Mouse (Mus musculus) stomach, adult 2 months (tissue): Measurements from ENCODE around the gene Panx2. TPM values are rescaled to one million over a fixed set of nuclear protein-coding genes. Genes with fewer than 3 reads are reported as not detected.

Experiments used
- polyA plus RNA-seq: library from polyadenylated mRNA; depleted of rRNA; stranded (reverse); fragments of >200 nt; gene quantifications from 2 replicates; pipeline ENCODE4 v1.2.3, GENCODE M21; 2012; rRNA removed

Gene Panx2
- 0.29 and 0.32 TPM in 2 replicates for polyA plus RNA-seq

DNA sequence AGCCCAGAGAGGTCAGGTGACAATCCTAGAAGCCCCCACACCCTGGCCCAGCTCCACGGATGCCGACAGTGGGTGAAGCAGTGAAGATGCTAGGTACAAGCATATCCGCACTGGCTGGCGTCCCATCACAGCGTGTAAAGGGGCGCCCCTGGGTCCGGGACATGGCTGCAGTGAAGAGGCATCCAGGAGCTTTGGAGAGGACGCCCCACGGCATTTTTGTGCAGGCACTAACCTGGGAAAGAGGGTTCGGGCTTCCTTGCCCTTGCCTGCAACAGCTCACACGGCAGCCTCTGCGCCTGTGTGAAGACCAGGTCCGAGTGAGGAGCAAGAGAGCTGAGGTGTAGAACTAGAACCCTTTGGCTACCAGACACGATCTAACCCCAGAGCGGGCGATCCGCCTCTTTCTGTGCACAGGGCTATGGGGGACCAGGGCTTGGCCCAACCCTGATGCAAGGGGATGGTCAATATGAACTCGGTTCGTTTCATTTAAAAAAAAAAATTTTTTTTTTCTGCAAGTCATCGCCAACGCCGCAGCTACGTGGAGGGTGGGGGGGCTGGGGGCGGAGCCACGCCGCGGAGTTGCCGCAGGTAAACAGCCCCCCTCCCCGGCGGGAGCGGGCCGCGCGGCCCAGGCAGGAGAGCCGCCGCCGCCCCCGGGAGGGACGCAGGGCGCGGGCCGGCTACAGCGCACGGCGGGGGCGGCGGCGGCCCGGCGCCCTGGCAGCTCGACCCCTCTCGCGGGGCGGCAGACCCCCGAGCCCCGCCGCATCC is at the start of gene Panx2:
Panx2 (plus strand) TSS at position 574 of the 771 bp plus-strand sequence.

DNA sequence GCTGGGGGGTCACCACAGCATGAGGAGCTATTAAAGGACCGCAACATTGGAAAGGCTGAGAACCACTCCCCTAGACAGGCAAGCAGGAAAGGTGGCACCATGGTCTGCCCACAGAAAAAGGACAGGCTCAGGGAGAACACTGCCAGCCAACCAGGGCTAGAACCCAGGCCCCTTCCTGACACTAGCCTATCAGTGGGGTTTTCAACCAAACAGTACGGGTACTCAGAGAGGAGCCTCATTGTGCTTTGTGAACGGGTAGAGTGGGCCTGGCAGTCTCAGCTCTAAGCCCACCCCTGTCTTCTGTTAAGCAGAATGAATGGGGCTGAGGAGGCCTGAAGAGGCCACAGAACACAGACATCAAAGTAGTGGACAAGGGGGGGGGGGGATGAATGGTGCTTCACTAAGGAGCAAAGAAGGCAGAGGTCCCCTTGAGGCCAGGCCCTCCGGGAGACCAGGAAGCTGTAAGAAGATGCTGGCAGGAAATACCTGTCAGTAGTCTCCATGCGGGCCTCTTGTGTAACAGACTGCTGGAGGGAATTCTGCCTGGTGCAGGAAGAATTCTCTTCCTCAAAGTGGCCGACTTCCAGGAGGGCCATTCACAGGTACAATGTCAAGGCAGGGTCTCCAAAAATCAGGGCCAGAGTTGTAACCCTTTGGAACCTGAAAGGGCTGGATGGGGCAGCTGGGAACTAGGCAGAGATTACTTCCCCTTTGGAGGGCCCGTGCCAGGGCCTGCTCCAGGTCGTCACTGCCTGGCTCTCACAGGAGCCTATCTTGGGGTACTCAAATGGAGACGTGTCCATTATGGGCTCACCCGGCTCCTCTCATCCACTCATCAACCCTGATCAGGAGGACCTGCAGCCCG is 15.3 kb downstream of the Panx2 start, which contains the start of gene Trabd:
Trabd (plus strand) TSS at position 512 of the 865 bp plus-strand sequence.

DNA sequence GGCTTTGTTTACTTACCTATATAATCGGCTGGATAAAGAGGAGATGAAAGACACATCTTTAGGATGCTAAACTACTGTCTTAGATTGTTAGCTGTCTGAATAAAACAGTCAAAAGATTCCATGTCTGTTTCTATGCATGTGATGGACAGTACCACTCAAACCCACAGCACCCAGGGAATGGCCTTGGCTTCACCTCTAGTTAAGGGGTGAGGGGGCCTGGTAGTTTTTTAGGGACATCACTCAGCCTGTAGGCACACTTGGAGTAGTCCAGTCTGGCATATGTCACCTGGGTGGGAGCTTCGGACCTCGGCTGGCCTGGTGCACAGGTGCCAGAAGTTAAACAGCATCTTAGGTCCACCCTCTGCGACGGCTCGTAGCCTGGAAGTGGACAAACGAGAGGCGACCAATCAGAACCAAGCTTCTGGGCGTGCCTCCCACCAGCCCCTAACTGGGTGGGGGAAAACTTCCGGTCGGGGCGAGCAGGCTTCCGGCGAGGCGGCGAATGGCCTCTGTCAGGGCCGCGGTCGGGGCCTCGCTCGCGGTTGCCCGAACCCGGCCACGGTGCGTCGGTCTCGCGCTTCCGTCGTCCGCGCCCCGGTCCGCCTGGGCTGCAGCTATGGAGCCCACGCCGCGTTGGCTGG is 29.2 kb downstream of the Panx2 start, which contains the start of gene Selenoo:
Selenoo (plus strand) TSS at position 478 of the 641 bp plus-strand sequence.

DNA sequence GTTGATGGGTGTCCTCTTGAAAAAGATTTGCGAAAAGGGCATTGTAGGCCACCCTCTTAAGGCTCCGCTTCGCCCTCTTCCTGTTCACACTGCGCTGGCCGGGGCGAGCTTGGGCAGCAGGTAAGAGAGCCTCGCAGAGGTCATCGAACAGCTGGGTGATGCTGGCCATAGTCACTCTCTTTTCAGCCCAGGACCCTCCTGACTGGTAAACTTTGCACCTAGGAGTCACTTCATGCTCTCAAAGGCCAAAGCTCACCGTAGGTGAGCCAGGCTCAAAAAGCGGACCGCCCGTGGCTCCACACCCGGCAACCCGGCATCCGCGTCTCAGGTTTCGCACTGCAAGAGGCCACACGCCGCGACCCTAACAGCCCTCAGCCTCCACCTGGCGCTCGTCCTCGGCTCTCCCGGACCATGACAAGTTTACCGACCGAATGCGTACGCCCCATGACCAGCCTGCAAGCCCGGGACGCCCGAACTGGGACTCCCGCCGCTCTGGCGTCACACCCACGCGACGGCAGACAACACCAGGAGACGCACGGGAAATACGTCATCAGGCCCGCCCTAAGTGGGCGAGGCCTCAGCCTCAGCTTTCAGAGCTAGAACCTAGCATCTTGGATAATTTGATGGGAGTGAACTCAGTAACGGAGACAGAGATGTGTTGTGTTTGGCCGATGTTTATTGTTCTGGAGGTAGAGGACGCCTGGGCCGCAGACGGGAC is 63.3 kb downstream of the Panx2 start, which contains the start of gene Tubgcp6:
Tubgcp6 (minus strand) TSS at position 464 of the 718 bp plus-strand sequence.

Other genes with a start within 250 kb of the Panx2 start
- 10.3 and 11.3 TPM in 2 replicates for gene Alg12, start 240.4 kb upstream of the Panx2 start, polyA plus RNA-seq
- gene Creld2, start 240.1 kb upstream of the Panx2 start, polyA plus RNA-seq = 15.7 and 30.6 TPM in 2 replicates
- 35.9 and 61.8 TPM in 2 replicates for gene Pim3, start 197.5 kb upstream of the Panx2 start, polyA plus RNA-seq
- gene Ttll8, start 105.3 kb upstream of the Panx2 start, polyA plus RNA-seq = not detected in 2 replicates
- gene Mlc1, start 80.7 kb upstream of the Panx2 start, polyA plus RNA-seq = not detected in 2 replicates
- gene Mov10l1, start 76.8 kb upstream of the Panx2 start, polyA plus RNA-seq = not detected in 2 replicates
- 54.9 and 56.4 TPM in 2 replicates for gene Trabd, start 15.4 kb downstream of the Panx2 start, polyA plus RNA-seq
- 26.6 and 45.1 TPM in 2 replicates for gene Selenoo, start 29.4 kb downstream of the Panx2 start, polyA plus RNA-seq
- 16.8 and 19.0 TPM in 2 replicates for gene Tubgcp6, start 63.4 kb downstream of the Panx2 start, polyA plus RNA-seq
- 16.4 and 17.9 TPM in 2 replicates for gene Hdac10, start 69.0 kb downstream of the Panx2 start, polyA plus RNA-seq
- gene Mapk12, start 81.0 kb downstream of the Panx2 start, polyA plus RNA-seq = 3.9 and 4.2 TPM in 2 replicates
- 2.4 and 2.9 TPM in 2 replicates for gene Mapk11, start 89.9 kb downstream of the Panx2 start, polyA plus RNA-seq
- 272 and 308 TPM in 2 replicates for gene Plxnb2, start 121.1 kb downstream of the Panx2 start, polyA plus RNA-seq
- 9.6 and 9.7 TPM in 2 replicates for gene Dennd6b, start 136.8 kb downstream of the Panx2 start, polyA plus RNA-seq
- 113 and 257 TPM in 2 replicates for gene Ppp6r2, start 151.8 kb downstream of the Panx2 start, polyA plus RNA-seq